Mouse (Mus musculus) heart, embryonic 10.5 days (tissue): ENCODE results near the gene Slc5a11. TPM values are rescaled to one million over a fixed set of nuclear protein-coding genes. Genes with fewer than 3 reads are reported as not detected.

Source experiments
- DNase-seq: peaks from one replicate; pipeline ENCODE4 v3.0.0-alpha.2; 2017; ENCODE audit warnings: low spot score
- H3K27ac ChIP-seq: fragments of 300-500 bp; sonication (generic); 2 replicates; pipeline ENCODE4 v1.5.1; 2016; ENCODE audit warnings: mild to moderate bottlenecking
- H3K27me3 ChIP-seq: fragments of 300-500 bp; sonication (generic); 2 replicates; pipeline ENCODE4 v1.6.1; 2016; ENCODE audit warnings: mild to moderate bottlenecking; ENCODE audit not compliant: poor library complexity, insufficient read depth, severe bottlenecking
- H3K36me3 ChIP-seq: fragments of 300-500 bp; sonication (generic); 2 replicates; pipeline ENCODE4 v1.6.1; 2016; ENCODE audit warnings: mild to moderate bottlenecking, moderate library complexity
- H3K4me1 ChIP-seq: fragments of 300-500 bp; sonication (generic); 2 replicates; pipeline ENCODE4 v1.6.1; 2016; ENCODE audit warnings: mild to moderate bottlenecking
- H3K4me3 ChIP-seq: fragments of 300-500 bp; sonication (generic); 2 replicates; pipeline ENCODE4 v1.5.1; 2016; ENCODE audit warnings: mild to moderate bottlenecking, moderate library complexity
- H3K9me3 ChIP-seq: fragments of 300-500 bp; sonication (generic); 2 replicates; pipeline ENCODE4 v1.6.1; 2016; ENCODE audit warnings: mild to moderate bottlenecking, moderate library complexity
- WGBS: fragments of 180-500 bp; shearing (Covaris S2); methylation state at CpG from one replicate; pipeline ENCODE4 v1.1.7; 2016; 5-methylcytosine and 5-hydroxymethylcytosine counted together
- polyA plus RNA-seq: library from polyadenylated mRNA; unstranded; fragments of >200 nt; fragmentation: Nextera tagmentation; extraction: Ambion mirVana; gene quantifications from 2 replicates; pipeline ENCODE4 v1.2.1, GENCODE M21; 2016

The Slc5a11 gene
- polyA plus RNA-seq, 1 experiment from 2014 or later = 0.50 TPM

DNA sequence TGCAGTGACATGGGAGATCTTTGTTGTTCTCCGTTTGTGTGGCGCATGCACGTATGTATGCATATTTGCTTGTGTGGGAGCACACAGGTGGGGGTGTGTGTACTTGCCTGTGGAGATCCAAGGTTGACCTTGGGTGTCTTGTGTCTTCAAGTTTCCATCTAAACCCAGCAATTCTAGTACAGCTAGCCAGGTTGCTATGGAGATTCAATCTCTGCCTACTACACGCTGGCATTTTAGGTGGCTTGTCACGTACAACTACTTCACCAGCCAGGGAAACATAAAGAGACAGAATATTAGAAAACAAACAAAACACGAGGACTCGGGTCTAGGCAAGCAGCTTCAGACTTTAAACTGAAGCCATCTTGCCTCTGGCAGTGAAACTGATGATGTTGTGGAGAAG lies 38.8 kb downstream of the Slc5a11 start:
- Histone ChIP-seq H3K36me3 (no peaks in the 10 kb centered on the region), H3K4me1 (peaks cover 13% of the 10 kb centered on the region), H3K4me3 (no peak overlapping the region), H3K27ac (no peak overlapping the region), H3K9me3 (no peaks in the 10 kb centered on the region), H3K27me3 (no peaks in the 10 kb centered on the region)
- no peak for DNase-seq
- 81% methylated on average over 7 of the region's 7 CpGs for WGBS

DNA sequence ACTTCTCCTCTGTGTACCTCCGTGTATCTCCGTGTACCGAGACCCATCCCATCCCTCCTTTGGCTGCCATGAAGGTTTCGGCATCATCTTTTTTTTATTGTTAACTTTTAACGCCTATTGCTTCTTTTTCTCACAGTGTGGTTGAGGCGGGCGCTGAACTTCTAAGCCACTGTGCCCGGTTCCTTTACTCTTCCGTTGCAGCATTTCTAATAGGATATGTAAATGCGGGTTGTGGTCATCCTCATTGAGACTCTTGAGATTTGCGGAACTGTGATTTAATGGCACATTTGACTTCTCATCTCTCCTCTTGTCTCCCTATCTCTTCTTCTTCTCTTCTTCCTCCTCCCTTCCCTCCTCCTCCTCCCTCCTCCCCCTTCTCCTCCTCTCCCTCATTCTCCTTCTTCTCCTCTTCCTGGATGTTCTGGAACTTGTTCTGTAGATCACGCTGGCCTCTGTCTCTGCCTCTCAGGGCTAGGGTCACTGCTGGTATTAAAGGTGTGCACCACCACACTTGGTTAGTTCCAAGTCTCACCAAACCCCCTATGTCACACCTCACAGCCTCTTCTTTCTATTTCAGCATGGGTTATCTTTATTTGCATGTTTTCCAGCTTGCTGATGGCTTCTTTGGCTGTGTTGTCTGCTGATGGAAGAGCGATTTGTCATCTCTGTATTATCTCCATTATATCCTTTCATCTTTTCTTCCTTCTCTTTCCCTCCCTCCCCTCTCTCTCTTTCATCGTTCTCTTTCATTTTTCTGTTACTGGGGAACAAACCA lies 39.8 kb downstream of the Slc5a11 start:
- DNase-seq = no peak
- 85% methylated on average over 14 of the region's 14 CpGs for WGBS
- Histone ChIP-seq H3K27ac (no peak overlapping the region), H3K9me3 (no peaks in the 10 kb centered on the region), H3K27me3 (no peaks in the 10 kb centered on the region), H3K4me3 (no peak overlapping the region), H3K4me1 (peaks cover 18% of the 10 kb centered on the region), H3K36me3 (no peaks in the 10 kb centered on the region)

GRCm38 (mm10) chr7:123258103-123258502 lies 43.5 kb downstream of the Slc5a11 start:
- Histone ChIP-seq H3K9me3 (no peaks in the 10 kb centered on the region), H3K27me3 (no peaks in the 10 kb centered on the region; the same call in 1 of the 2 replicates), H3K27ac (no peak overlapping the region), H3K4me1 (peaks cover 16% of the 10 kb centered on the region), H3K4me3 (no peak overlapping the region), H3K36me3 (no peaks in the 10 kb centered on the region)
- DNase-seq = no peak
- WGBS = 68% methylated on average over 8 of the region's 8 CpGs

DNA sequence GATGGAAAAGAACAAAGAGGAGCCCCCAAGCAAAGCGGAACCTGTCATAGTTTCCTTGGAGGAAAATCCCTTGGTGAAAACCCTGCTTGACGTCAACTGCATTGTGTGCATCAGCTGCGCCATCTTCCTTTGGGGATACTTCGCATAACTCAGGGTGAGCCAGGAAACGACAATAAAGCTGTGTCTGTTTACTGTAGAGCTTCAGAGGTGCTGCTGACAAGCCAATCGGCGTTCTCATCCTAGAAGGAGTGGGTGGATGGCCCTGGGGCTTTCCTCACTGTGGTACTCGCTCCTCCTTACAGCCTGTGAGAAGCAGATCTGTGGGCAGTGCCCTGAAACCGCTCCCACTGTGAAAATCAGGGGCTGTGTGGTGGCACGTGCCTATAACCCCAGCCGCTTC lies 58.5 kb downstream of the Slc5a11 start:
- WGBS = 54% methylated on average over 11 of the region's 11 CpGs
- peaks cover 6% of the 10 kb centered on the region for H3K36me3 ChIP-seq
- no peak overlapping the region for H3K4me3 ChIP-seq
- no peaks in the 10 kb centered on the region for H3K27me3 ChIP-seq
- peaks cover 13% of the 10 kb centered on the region for H3K4me1 ChIP-seq
- no peak for DNase-seq
- no peak overlapping the region for H3K27ac ChIP-seq
- no peaks in the 10 kb centered on the region for H3K9me3 ChIP-seq

- no peaks in the 10 kb centered on the region for H3K9me3 ChIP-seq
- WGBS = 92% methylated on average over 4 of the region's 4 CpGs
Observed at GRCm38 (mm10) chr7:123276568-123276967, 62.0 kb downstream of the Slc5a11 start.

DNA sequence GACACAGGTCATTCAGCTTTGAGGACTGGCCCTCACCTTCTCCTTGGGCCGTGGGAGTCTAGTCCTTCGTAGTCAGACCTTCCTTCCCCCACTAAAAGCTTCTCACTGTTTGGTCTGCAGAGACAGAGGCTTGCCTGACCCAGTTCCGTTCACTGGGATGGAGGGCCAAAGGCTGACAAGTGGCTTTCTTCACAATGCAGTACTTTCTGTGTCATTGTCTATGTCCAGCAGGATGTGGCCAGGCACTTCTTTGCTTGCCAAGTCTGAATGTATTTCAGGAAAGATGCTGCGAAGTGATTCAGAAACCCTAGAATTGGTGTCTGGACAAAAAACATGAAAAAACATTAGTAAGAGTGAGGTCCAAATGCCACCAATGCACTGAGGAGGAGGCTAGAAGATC lies 65.2 kb downstream of the Slc5a11 start:
- whole genome bisulfite sequencing = 89% methylated on average over 4 of the region's 4 CpGs
- H3K27ac ChIP-seq = no peak overlapping the region
- H3K4me1 ChIP-seq = no peaks in the 10 kb centered on the region
- H3K4me3 ChIP-seq = no peak overlapping the region
- H3K36me3 ChIP-seq = peaks cover 34% of the 10 kb centered on the region
- no peak for DNase-seq
- no peaks in the 10 kb centered on the region for H3K9me3 ChIP-seq
- H3K27me3 ChIP-seq = no peaks in the 10 kb centered on the region

More at GRCm38 (mm10) chr7:123276568-123276967, 62.0 kb downstream of the Slc5a11 start:
- DNase-seq = no peak
- Histone ChIP-seq H3K4me1 (peaks cover 13% of the 10 kb centered on the region), H3K27me3 (no peaks in the 10 kb centered on the region), H3K27ac (no peak overlapping the region), H3K36me3 (peaks cover 28% of the 10 kb centered on the region), H3K4me3 (no peak overlapping the region)

DNA sequence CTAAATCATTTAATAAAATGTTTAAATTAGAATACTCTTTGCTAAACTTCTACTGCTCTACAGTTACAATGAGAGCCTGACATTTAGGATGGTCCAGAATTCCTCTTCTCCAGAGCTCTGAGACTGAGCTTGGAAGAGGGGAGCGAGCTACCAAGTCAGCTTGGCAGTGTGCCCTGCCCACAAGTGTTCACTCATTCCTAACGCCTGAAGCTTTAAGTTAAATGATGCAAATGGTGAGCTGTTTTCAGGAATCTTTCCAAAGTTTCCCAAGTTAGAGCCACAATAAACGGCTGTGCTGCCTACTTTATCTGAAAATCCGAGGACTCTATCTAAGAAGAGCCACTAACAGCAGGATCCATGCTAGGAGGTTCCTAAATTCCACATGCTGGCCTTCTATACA lies 69.2 kb downstream of the Slc5a11 start:
- WGBS = 78% methylated on average over 4 of the region's 4 CpGs
- H3K36me3 ChIP-seq = peaks cover 55% of the 10 kb centered on the region
- H3K27ac ChIP-seq = no peak overlapping the region
- DNase-seq = no peak
- H3K27me3 ChIP-seq = no peaks in the 10 kb centered on the region
- no peaks in the 10 kb centered on the region for H3K9me3 ChIP-seq
- no peak overlapping the region for H3K4me3 ChIP-seq
- H3K4me1 ChIP-seq = no peaks in the 10 kb centered on the region

DNA sequence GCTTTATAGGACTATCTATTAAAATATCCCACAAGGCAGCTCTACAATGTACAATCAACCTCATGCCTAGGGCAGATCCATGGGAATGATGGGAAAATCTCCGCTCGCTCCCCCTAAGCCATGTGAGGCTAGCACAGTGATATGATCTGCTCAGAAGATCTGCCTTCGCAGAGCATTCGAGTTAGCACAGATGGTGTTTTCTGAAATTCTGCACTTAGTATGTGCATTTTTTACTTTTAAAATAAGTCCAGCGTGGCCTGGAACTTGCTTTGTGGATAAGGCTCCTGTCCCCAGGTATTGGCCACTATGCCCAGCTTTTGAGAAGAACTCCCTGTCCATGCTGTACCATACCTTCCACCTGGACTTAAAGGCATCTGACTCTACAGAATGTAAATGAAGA lies 71.3 kb downstream of the Slc5a11 start:
- Histone ChIP-seq H3K27ac (no peak overlapping the region), H3K9me3 (no peaks in the 10 kb centered on the region), H3K27me3 (no peaks in the 10 kb centered on the region), H3K4me3 (no peak overlapping the region), H3K4me1 (no peaks in the 10 kb centered on the region), H3K36me3 (peaks cover 57% of the 10 kb centered on the region)
- DNase-seq = no peak
- 94% methylated on average over 5 of the region's 5 CpGs for WGBS

DNA sequence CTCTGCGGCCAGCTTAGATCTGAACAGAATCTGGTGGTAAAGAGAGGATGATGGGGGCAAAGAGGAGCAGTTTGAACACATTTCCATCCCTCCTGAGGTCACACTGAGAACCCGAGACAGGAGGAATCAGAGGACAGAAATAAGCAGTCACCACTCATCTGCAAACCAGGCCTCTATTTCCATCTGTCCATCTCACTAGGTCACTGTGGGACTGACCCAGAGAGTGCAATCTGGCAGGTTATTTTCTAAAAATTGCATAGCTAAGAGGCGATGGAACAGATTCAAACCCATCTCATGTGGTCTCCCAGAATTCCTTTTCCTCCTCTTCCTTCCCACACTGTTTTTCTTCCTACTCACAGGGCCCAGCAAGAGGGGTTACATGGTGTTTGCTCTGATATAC lies 73.3 kb downstream of the Slc5a11 start:
- 90% methylated on average over 3 of the region's 3 CpGs for WGBS
- DNase-seq = no peak
- H3K4me1 ChIP-seq = peaks cover 11% of the 10 kb centered on the region
- no peak overlapping the region for H3K27ac ChIP-seq
- H3K27me3 ChIP-seq = no peaks in the 10 kb centered on the region
- no peak overlapping the region for H3K4me3 ChIP-seq
- H3K36me3 ChIP-seq = peaks cover 71% of the 10 kb centered on the region
- H3K9me3 ChIP-seq = no peaks in the 10 kb centered on the region

DNA sequence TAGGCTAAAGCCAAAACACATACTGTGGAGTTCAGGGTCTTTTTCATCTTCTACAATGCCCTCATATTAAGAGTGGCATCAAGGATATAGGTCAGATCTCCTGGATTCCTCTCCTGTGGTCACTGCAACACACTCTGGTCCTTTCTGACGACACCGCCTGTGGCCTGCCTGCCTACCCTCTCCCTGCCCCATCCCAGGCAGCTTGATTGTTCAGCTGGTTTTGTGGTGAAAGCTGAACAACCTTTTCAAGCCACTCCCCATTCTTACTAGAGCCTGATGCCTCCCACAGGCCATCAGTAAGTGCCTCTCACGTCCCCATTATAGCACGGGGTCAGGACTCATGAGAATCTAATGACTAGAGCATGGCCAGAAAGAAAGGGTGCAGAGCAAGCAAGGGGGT lies 74.6 kb downstream of the Slc5a11 start:
- Histone ChIP-seq H3K36me3 (peaks cover 79% of the 10 kb centered on the region), H3K27ac (no peak overlapping the region), H3K4me1 (peaks cover 22% of the 10 kb centered on the region), H3K27me3 (no peaks in the 10 kb centered on the region), H3K9me3 (no peaks in the 10 kb centered on the region), H3K4me3 (no peak overlapping the region)
- no peak for DNase-seq
- 71% methylated on average over 4 of the region's 4 CpGs for WGBS

DNA sequence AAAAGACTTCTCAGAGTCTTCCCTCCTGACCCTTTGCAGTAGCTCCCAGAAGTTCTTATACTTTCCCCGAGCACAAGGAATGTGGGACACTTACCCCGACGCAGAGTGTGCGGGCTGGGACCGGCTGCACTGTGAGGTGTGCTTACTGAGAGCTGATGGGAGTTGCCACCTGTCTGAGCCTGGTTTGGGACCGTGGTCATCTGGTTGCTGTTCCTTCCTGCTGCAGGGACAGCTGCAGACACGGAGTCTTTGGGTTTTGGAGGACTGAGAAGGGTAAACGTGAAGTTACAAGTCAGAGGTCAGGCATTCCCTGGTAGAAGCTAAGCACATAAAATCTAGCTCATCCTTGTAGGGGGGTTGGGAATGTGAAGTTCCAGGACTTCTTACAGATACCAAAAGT lies 77.4 kb downstream of the Slc5a11 start:
- Histone ChIP-seq H3K4me3 (no peak overlapping the region), H3K27ac (no peak overlapping the region), H3K9me3 (no peaks in the 10 kb centered on the region), H3K36me3 (peaks cover 81% of the 10 kb centered on the region), H3K27me3 (no peaks in the 10 kb centered on the region), H3K4me1 (peaks cover 27% of the 10 kb centered on the region)
- WGBS = 76% methylated on average over 8 of the region's 8 CpGs
- DNase-seq = no peak

DNA sequence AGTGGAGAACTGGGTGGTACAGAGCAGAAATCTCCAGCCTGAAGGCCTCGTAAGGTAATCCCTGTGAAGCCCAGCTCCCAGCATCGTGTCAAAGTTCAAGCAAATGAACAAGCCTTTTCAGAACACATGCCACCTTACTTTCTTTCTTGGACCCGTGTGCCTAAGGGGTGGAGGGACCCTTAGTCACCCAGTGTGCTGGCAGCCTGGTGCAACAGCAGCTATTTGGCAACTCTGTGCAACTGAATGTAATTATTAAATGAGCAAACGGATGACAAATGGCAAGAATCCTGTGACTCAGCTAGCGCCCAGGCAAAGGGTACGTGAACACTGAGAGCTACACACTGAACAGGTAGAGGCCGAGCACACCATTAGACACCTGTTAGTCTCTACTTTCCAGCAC lies 79.3 kb downstream of the Slc5a11 start:
- H3K4me3 ChIP-seq = no peak overlapping the region
- no peaks in the 10 kb centered on the region for H3K9me3 ChIP-seq
- H3K27me3 ChIP-seq = no peaks in the 10 kb centered on the region
- H3K27ac ChIP-seq = no peak overlapping the region
- peaks cover 70% of the 10 kb centered on the region for H3K36me3 ChIP-seq
- no peak for DNase-seq
- 91% methylated on average over 7 of the region's 7 CpGs for WGBS
- peaks cover 38% of the 10 kb centered on the region for H3K4me1 ChIP-seq

- peaks cover 38% of the 10 kb centered on the region for H3K4me1 ChIP-seq
- no peak for DNase-seq
- 88% methylated on average over 7 of the region's 7 CpGs for WGBS
- no peak overlapping the region for H3K4me3 ChIP-seq
- no peaks in the 10 kb centered on the region for H3K27me3 ChIP-seq
- H3K9me3 ChIP-seq = no peaks in the 10 kb centered on the region
- H3K27ac ChIP-seq = no peak overlapping the region
- peaks cover 73% of the 10 kb centered on the region for H3K36me3 ChIP-seq
Observed at GRCm38 (mm10) chr7:123295423-123295822, 80.8 kb downstream of the Slc5a11 start.

DNA sequence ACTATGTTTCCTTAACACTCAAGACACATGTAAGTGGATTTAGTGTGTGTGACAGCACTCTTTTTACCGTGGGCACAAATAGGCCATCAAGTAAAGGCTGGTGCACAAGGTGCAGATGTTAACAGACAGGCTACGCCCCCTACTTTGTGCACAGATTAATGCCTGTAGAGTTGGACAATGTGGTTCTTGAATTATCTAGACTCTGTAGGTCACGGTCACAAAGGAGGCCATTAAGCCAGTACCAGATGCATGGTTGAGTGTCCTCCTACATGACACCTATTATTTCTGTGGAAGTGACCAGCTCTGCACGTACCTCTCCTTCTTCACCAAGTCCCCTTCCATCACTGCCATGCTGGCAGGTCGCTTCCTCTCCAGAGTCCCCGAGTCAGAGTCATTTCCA lies 81.5 kb downstream of the Slc5a11 start:
- Histone ChIP-seq H3K4me1 (peaks cover 38% of the 10 kb centered on the region), H3K27me3 (no peaks in the 10 kb centered on the region), H3K36me3 (peaks cover 68% of the 10 kb centered on the region), H3K9me3 (no peaks in the 10 kb centered on the region), H3K4me3 (no peak overlapping the region), H3K27ac (no peak overlapping the region)
- WGBS = 93% methylated on average over 6 of the region's 6 CpGs
- DNase-seq = no peak
